Mouse (Mus musculus): Measurements from ENCODE around the gene Hist2h2aa1.

DNA sequence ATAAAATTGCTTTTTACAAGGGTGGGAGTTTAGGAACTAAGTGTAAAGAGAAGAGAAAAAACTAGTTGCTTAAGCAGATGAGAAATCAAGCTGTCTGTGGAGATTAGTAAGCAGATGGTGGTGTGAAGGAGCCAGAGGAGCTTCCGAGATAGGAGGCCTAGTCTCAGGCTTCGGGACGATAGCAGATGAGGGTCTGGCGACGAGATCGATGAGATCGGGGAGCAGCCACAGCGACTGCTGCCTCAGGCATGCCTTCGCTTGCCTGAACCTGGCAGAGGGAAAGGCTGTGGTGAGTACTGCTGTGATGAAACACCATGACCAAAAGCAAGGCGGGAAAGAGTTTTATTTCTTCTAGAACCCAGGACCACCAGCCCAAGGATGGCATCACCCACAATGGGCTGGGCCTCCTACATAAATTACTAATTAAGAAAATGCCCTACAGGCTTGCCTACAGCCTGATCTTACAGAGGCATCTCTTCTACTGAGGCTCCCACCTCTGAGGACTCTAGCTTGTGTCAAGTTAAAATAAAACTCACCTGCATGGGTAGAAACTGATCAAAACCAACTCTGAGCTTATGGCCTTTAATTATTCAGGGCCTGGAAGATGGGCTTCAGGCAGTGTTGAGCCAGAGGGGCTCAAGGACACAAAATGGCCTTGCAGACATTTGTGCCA, 9.5 kb downstream of the Hist2h2aa1 start:
- no peak for TF ChIP-seq CTCF (IDR thresholded peaks at IDR 0.05; ENCODE audit: control insufficient read depth, insufficient read depth, low read length)
- TF ChIP-seq POLR2A (IDR thresholded peaks at IDR 0.05; ENCODE audit: borderline replicate concordance, control insufficient read depth, low read depth, low read length) = no peak
